Mouse (Mus musculus) mesoderm, embryonic 11.5 days (tissue): ENCODE data around the gene Klhl29.

Experiments used
- DNase-seq: peaks from one replicate; pipeline ENCODE4 v3.0.0-alpha.2; 2012; ENCODE audit warnings: low read depth, low spot score

Gene Klhl29

DNA sequence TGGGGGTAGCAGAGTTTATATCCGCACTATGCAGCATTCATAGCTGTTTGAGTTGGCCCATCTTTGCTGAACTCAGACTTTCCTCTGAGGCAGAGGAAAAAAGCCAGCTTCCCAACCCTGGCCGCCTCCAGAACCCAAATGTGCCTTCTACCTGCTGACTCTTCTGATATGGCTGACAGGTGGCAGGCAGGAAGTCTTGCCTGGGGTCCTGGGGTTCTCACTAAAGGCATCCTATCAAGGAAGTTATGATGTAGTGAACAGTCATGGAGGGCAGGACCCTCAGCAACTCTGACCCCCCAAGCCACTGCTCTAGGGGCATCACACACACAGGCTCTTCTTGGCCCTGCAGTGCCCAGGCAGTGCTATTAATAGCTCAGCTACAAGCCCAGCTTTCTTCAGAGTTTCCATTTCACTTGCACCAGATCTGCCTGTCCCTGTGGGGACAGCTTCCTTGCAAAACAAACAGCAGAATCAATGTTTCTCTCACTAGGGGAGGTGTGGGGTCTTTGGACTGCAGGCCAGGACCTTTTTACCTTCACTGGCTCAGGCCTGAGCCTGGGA, 187.6 kb downstream of the Klhl29 start:
- no peak for DNase-seq

DNA sequence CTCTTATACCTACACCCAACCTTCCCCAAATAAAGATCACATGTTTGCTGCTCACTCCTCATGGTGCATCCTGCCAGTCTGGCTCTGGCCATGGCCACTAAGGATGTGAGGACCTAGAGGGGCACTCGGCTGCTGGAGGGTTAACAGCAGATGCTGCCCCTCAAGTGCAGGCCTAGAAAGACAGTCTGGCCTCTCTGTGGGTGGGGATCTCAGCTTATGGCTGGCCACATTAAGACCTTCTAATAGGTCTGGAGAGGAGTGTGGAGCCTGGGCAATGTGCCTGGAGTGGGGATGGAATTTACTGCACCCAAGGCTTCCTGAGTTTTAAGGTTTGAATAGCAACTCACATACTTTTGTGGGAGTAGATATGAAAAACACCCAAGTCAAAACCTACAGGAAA, 188.8 kb downstream of the Klhl29 start:
- DNase-seq: no peak

DNA sequence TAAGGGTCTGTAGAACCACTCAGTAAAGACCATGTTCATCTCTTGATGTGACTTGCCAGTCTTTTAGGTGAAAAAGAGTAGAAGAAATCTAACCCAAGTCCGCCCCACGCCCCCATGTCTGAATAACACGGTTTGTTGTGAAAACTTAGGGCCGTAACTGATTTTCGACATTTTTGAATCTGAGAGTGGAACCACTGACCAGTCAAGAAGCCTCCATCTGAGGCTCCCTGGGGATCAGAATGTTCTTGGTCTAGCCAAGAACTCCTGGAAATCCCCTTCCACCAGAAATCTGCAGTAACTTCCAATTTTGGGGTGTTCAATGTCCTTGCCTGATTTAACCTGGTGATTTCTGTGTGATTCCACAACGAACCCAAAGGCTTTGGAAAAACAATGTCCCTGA, 189.9 kb downstream of the Klhl29 start:
- no peak for DNase-seq

DNA sequence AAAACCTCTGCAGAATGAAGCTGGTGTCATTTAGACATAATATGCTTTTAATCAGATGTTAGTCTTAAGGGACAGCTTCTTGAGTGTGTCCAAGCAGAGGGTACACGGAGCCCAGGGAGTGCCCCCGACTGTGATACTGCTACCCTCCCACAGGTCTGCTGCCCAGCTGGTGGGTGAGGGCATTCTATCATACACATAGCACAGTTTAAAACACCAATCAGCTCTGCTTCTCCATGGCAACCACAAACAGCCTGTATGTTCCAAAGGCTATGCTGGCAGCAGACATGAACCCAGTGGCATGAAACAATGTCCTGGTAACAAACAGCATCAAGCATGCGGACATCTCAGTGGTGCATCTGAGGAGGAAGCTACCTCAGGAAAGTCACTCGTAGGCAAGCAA, 192.9 kb downstream of the Klhl29 start:
- no peak for DNase-seq

DNA sequence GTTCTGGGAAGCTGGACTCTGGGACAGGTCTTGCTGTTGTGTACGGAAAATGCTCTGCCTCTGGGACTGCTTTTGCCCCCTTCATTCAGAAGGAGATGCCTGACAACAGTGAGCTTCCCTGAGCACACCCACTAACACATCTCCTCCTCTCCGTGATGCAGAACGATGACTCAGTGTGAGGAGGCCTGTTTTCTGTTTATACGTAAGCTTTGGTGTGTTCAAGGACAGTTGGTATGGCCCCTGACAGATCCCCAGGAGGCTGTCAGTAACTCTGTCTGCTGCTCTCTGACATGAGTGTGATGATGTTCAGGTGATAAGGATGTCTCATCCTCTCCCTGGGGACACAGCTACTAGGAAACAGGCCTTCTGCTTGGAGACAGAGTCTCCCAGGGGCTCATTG, 193.3 kb downstream of the Klhl29 start:
- DNase-seq: no peak

DNA sequence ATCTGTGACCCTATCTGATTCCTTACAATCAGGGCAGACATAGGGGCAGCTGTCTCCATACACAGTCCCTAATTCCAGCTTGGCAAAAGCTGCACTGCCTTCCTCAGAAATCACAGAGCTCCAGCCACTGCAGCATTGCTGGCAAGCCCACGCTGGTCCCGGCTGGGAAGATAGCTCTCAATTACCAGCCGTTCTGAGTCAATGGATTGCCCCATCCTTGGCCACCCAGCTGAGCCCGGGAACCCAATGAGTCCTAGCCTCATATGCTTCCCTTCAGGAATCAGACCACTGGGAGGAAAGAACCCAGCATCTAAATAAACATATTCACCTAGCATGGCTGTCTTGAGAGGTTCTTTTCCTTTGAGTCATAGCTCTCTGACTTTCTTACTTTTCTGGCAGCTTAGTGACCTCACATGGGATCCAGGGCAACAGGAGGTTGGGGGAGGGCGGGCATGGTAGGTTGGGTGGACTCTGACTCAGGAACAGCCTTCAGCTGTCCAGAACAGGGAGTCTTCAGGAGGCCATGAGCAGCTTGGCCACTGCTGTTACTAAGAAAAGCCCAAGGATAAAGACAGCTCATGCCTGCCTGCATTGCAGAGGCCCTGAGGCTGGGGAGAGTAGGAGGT, 198.7 kb downstream of the Klhl29 start:
- no peak for DNase-seq

DNA sequence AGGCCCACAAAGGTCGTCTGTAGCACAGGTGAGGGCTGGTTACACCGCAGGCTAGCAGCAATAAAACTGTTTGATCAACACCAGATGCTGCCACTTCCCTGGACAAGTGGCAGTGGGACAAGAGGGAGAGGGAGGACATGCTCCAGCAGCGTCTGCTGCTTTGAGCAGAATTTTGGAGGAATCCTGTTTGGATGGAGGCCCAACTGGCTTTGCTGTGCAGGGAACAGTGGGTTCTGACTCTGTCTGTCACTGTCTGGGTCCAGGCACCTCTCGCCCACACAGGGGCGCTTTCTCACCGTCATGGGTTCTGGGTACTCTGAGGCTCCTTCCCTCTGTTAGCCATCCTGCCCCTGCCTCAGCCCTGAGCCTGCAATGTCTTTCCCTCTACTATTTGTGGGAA, 209.3 kb downstream of the Klhl29 start:
- DNase-seq: no peak

DNA sequence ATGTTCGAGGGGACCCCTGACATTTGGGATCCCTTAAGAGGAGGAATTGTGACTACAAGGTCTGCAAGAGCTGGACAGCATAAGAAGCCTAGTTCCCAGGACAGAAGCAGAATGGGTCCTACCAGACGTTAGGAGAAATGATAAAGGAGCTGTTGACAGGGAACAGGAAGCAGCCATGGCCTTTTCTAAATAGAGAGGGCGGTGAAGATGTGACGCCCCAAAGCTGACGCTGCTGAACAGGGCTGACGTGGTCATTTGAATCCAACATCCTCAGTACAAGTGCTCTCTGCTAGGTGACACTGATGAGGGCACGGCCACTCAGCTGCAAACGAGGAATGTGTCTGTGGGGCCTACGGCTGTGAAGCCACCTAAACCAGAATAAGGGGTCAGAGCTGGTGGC, 210.1 kb downstream of the Klhl29 start:
- no peak for DNase-seq

DNA sequence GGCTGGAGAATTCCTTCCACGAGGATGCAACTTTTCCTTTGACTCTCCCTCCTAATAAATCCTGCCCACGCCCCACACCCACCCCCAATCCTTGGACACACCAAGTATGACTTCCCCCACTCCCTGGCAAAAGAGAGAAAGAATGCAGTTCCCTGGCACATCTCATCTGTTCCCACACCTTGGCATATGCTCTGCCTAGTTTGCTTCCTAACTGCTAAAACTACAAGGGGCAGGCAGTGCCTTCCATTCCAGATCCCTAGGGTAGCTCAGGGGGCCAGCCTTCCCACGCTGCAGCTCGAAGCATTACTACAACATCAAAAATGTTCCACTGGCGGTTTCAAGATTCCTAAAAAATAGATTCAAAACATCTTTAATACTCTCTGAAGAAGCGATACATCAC, 212.8 kb downstream of the Klhl29 start:
- no peak for DNase-seq

DNA sequence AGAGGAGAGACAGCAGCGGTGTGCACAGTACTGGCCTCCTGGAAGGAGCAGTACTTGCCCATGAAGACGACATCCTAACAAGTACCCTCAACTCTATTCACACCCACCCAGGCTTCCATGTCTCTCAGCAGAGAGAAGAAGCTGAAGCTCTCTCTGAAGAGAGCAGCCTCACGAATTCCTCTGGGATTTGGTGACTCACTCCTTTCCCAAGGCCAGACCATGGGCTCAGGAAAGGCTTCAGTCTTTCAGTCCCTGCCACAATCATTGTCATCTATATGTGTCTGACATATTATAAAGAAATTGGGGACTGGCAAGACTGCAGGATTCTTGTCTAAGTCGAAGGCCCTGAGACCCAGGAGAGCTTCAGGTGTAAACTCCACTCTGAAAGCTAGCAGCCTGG, 213.9 kb downstream of the Klhl29 start:
- no peak for DNase-seq

DNA sequence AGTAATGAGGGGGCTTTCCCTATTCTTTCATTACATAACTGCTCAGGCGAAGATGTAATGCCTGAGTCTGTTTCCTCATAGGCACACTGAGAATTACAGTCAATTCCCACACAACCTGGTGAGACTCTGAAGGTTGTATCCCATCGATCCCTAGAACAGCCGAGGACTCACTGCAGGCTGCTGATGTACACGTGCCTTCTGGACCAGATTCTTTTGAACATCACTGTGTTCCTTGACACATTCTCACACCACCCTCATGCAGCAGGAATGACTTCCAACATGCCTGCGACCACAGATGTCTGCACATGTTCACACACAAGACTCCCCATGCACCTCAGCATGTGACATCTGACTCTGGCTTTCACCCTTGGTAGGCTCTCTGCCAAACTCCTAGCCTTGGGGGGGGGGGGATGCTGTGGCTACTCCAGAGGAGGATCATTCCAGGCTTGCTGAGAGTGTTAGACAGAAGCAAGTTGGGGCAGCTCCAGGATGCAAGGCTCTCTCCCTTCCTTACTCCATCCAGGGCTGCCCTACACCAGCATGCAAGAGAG, 217.5 kb downstream of the Klhl29 start:
- no peak for DNase-seq

DNA sequence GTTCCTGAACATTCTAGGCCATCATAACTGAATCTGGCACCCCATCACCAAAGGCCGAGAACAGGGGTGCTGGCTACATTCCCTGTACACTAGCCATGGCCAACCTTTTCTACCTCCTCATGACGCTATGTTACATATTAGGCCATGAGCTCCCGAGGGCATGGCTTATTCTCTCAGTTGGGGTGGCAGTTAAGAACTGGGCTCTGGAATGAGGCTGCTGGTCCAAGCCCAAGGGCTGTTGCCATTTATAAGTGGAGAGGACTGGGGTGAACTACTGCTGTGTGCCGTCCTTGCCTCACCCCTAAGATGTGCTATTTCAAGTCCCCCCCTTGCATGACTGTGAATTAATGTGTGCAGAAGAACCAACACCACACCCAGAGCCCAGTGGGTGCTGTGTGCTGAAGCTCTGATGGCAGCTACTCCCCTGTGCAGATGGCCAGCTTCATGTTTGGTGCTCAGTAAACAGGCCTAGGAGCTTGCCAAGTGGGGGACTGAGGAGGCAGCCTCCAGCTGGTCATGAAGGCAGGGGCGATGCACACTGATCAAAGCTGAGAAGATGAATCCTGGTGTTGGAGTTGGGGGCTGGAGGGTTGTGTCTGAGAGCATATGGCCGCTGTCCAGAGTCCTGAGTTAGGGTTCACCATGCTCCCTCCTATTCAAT, 218.3 kb downstream of the Klhl29 start:
- DNase-seq: no peak

DNA sequence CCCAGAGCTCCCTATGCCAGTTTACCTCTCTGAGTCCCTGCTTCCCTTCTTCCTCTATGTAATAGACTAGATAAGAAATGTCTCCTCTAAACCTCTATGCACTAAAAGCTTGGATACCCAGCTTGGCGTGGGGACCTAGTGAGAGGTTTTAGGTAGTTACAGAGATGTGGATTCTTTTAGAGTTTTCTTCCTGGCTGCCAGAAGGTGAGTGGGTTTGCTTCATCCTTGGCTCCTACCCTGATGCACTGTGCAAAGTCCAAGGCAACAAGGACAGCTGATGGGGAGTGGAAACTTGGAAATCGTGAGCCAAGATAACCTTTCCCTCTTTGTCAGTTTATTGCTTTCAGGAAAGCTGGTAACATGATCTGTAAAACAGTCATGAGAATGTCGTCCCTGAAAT, 220.3 kb downstream of the Klhl29 start:
- no peak for DNase-seq

DNA sequence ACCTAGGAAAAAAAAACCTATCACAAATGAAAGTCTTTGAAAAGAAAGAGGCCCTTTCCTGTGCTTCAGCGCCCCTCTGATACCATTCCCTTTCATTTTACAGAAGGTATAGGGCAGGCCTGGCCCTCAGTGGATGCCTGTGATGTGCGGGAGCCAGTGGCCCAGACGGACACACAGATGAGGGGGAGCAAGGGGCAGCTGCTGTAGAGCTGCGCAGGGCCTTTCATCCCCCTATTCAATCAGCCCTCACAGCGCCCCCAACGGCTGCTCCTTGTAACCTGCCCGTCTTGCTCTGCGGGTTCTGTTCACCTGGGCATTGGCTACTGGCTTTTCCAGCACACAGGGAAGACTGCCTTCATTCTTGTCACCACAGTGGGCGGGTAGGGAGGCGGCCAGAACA, 223.6 kb downstream of the Klhl29 start:
- peak; percentile 31 for DNase-seq

DNA sequence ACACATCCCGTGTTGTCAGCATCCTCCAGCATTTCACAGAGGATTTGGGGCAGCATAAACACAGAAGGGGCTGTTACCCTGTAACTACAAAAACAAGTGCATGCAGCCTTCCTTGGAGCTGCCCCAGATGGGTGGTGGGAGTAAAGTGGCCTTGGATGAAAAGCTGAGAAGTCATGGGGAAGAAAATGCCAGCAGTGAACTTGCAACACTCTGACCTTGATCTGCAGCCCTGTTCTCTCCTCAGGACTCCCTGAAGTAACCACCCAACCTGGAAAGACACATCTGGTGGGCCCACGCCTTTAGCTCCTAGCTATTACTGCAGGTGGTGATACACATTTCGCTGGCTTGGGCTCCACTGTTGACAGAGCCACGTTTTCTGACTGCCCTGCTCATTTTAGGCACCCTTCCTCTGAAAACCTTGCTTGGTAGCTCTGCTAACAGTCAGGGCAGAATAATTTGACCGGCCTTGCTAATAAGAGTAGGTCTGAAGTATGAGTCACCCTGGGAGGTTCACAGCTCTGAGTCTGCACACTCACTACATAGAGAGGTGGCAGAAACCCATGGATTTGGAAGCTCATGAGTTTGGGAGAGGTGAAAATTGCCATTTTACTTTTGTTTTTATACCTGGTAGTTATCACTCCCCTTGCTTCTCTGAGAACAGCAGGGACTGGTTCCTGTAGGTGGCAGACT, 228.0 kb downstream of the Klhl29 start:
- no peak for DNase-seq

DNA sequence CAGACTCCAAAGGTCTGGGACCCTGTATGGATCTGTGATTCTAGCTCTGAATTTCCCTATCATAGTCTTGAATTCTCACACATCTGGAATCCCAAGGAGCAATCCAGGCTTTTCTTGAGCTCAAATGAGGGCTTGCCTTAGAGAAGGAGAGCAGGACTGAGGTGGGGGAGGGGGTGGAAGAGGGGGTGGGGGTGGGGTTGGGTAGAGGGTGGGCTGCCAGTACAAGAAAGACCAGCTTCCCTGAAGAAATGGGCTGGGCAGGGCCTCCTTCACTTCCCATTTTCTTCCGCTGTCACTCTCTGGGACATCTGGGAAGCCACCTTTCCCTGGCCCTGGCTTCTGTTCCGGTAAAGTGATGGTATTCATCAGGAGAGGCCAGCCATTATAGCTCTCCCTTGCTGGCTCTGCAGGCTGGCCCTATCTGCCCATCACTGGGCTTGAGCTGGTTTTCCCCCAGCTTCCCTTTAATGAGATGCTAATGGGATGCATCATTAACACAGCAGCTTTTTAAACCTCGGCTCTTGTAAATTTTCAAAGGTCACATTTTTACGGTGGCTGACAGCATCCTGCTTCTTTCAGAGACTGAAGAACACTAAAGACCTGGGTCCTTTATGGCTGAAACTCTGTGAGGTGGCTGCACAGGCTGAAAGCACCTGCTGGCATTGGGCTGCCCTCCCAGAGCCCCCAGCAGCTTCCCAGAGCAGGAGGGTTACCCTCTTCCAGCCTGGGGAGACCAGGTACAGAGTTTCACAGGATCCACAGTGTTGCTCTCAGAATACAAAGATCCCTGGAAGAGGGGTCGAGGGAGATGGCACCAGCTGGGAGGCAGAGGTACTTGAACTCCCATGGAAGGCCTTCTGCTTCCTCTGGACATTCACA, 231.3 kb downstream of the Klhl29 start:
- peak; percentile 41 for DNase-seq

DNA sequence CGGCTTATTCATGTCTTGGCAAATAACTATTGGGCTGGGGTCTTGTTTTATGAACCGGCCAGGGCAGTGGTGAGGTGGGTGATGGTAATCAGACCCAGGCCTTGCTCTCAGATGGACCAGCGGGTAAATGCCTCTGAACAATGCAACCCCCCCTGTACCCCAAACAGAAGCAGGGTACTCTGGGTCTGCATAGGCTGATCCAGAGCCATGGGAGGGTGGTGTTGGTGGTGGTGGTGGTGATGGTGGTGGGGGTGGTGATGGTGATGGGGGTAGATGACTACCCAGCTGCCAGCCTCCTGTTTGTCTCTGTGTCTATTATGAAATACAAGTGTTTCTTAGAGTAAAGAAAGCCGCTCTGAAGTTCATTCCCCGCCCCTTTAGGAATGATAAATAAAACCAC, 232.3 kb downstream of the Klhl29 start:
- no peak for DNase-seq

DNA sequence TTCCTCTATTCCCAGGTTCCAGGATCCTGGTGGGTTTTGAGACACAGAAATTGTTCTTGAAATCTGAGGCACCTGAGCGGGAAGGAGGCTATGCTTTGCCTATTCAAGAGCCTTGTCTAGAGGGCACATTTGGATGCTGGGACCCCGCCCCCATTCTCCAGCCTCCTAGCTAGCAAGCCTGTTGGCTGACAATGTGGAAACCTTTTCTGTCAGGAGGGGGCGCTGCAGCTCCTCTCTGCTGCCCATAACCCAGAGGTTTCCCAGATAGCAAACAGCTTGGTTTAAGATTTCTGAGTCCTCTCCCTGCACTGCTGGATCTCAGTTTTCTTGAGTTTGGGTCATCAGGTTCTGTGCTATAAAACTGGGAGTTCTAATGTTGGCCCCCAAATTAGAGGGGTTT, 232.7 kb downstream of the Klhl29 start:
- peak; percentile 87 for DNase-seq

DNA sequence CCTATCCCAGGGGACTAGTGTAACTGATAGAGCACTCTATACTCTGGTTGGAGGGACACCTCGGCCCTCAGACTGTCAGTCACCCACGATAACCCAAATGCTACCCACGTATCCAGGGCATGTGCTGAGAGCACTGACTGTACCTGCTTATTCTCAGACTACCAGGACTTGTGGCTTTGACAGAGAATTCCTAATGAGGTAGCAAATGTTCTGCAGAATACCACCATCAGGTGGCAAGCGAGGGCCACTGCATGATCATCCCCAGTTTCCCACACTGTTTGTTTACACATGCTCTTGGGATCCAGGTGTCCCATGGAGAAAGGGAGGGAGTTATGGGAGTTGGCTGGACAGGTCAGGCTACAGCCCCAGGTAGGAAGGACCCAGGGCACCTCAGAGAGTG, 234.4 kb downstream of the Klhl29 start:
- DNase-seq: no peak

DNA sequence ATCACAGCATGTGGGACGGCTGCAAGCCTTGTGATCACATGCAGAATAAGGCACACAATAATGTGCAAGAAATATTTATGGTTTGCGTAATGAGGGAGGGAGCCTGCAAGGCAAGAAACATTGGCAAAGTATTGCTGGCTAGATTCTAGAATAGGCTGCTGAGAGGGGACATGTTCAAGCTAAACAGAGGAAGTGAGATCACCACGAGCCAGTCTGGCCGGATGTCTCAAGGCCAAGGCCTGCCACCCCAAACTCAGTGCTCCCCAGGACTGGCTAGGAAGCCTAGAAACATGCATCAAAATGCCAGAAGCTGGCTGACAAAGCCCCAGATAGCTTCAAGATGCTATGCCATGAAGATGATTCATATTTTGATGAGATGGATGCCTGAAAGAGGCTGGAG, 236.2 kb downstream of the Klhl29 start:
- DNase-seq: no peak

DNA sequence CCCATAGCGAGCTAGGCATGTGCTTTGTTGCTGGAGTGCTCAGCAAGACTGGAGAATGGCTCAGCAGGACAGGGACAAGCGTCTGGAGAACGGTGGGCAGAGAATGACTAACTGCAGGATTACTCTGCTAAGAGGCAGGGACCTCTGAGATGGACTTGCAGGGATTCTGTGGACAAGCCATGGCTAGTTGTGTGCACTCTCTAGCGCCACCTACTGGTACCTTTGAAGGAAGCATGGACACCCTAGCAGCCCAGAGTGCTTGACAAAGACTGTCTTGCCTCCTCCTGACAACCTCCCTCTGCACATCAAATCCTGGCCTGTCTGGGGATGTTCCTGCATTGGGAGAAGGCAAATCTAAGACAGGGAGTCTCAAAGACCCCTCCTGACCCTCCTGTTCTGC, 239.2 kb downstream of the Klhl29 start:
- DNase-seq: peak; percentile 84

DNA sequence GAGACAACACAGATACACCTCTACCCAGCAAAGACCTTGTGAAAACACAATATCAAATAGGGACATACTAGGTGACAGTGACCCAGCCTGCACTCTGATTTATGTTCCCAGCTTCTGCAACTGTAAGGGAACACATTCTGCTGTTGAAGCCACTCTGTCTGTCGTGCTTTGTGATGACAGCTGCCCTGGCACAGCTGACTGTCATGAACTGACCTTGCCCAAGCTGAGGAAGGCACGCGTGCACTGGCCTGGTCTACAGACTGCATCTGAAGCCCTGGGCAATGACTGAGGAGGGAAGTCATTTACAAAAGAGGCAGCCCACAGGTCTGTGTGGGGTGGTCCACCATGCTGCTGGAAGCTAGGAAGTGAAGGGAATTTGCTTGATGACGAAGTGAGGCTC, 246.3 kb downstream of the Klhl29 start:
- DNase-seq: no peak
